Mouse (Mus musculus) olfactory bulb, adult 2 months (tissue): ENCODE results near the gene Spata46.

Source experiments
- CTCF ChIP-seq: fragments of 200-500 bp; IDR thresholded peaks from 2 replicates; pipeline ENCODE4 v1.5.1; 2012; ENCODE audit warnings: low read depth, mild to moderate bottlenecking, low read length, moderate library complexity; ENCODE audit not compliant: insufficient read depth
- POLR2A ChIP-seq: fragments of 200-500 bp; IDR thresholded peaks from 2 replicates; pipeline ENCODE4 v1.6.1; 2012; ENCODE audit warnings: mild to moderate bottlenecking, low read depth, low read length, moderate library complexity; ENCODE audit not compliant: insufficient read depth

GRCm38 (mm10) chr1:170277016-170277415, 31.6 kb upstream of the Spata46 start, which contains the start of gene Sh2d1b1:
- TF ChIP-seq CTCF = no peak
- no peak for TF ChIP-seq POLR2A
